Comparison of ENCODE assay signal across 8 mouse cellular contexts in genomic region chr6:67102541-67103134, GRCm38 (mm10).
A peak's percentile ranks its signal among the peaks of the same experiment; 100 is the strongest.
DNase-seq lines count a peak whose midpoint lies in the region; ATAC-seq and TF ChIP-seq lines count a peak whose summit lies in the region.

No protein-coding gene starts in this region.

- H3K27me3 ChIP-seq in hindbrain, embryonic 15.5 days = no peaks in the 10 kb centered on the region
- H3K27me3 ChIP-seq in hindbrain, embryonic 11.5 days (ENCODE audit: control insufficient read depth, insufficient read depth, low read length) = no peaks in the 10 kb centered on the region
- no peaks in the 10 kb centered on the region for H3K27me3 ChIP-seq in cerebellum, adult 2 months (ENCODE audit: control insufficient read depth, insufficient read depth, low read length)
- peaks cover 6% of the 10 kb centered on the region; the same call in 1 of the 2 replicates for H3K27me3 ChIP-seq in heart, embryonic 13.5 days (replicated peaks)
- H3K27me3 ChIP-seq in lung, embryonic 14.5 days (ENCODE audit: insufficient read depth, low read length) = no peaks in the 10 kb centered on the region

- H3K4me2 ChIP-seq in hindbrain, embryonic 15.5 days = no peak overlapping the region
- H3K4me2 ChIP-seq in hindbrain, embryonic 11.5 days (replicated peaks; ENCODE audit: low read depth, low read length) = no peak overlapping the region
- H3K4me2 ChIP-seq in heart, embryonic 13.5 days = peak overlapping the region; percentile 27
- peak overlapping the region; percentile 13 for H3K4me2 ChIP-seq in lung, embryonic 14.5 days

- peak; percentile 63; the same call in 1 of the 2 replicates for ATAC-seq in hindbrain, embryonic 15.5 days (ENCODE audit: low FRiP score, low read depth)
- no peak for ATAC-seq in hindbrain, embryonic 11.5 days (ENCODE audit: low FRiP score)
- no peak for ATAC-seq in heart, embryonic 13.5 days (ENCODE audit: extremely low read depth, insufficient number of reproducible peaks, low FRiP score, low TSS enrichment)
- ATAC-seq in lung, embryonic 14.5 days (ENCODE audit: insufficient read depth) = peak; percentile 81
- no peak for ATAC-seq in monocyte, adult 5-6 weeks (replicated peaks; ENCODE audit: insufficient number of reproducible peaks, low FRiP score, low TSS enrichment, poor library complexity, severe bottlenecking)

- H3K27ac ChIP-seq in hindbrain, embryonic 15.5 days (replicated peaks) = peak overlapping the region; percentile 42; the same call in 1 of the 2 replicates
- H3K27ac ChIP-seq in hindbrain, embryonic 11.5 days (ENCODE audit: low read depth, low read length) = no peak overlapping the region
- H3K27ac ChIP-seq in cerebellum, adult 2 months (ENCODE audit: insufficient read depth, low read length) = no peak overlapping the region
- peak overlapping the region; percentile 29; the same call in 1 of the 2 replicates for H3K27ac ChIP-seq in heart, embryonic 13.5 days (replicated peaks)
- no peak overlapping the region for H3K27ac ChIP-seq in lung, embryonic 14.5 days (ENCODE audit: low read depth)

- DNase-seq in hindbrain, embryonic 11.5 days (ENCODE audit: low spot score) = no peak
- DNase-seq in cerebellum, adult 2 months = peak; percentile 33 to 46
- peak; percentile 72 to 86 for DNase-seq in kidney, postnatal 25 days
- peak; percentile 73 for DNase-seq in lung, embryonic 14.5 days
- DNase-seq in right cerebral cortex, postnatal 4 days = peak; percentile 14

- no peak for TF ChIP-seq CTCF in cerebellum, adult 2 months (IDR thresholded peaks at IDR 0.05; ENCODE audit: borderline replicate concordance, insufficient read depth, low read depth, low read length)
- TF ChIP-seq CTCF in lung, embryonic 14.5 days (IDR thresholded peaks at IDR 0.05; ENCODE audit: low read depth) = no peak

- TF ChIP-seq POLR2A in cerebellum, adult 2 months (IDR thresholded peaks at IDR 0.05; ENCODE audit: borderline replicate concordance, insufficient read depth, low read length) = no peak

- H3K9ac ChIP-seq in hindbrain, embryonic 15.5 days = no peak overlapping the region
- H3K9ac ChIP-seq in hindbrain, embryonic 11.5 days (ENCODE audit: low read depth, low read length) = no peak overlapping the region
- no peak overlapping the region for H3K9ac ChIP-seq in heart, embryonic 13.5 days
- no peak overlapping the region for H3K9ac ChIP-seq in lung, embryonic 14.5 days

- no peaks in the 10 kb centered on the region for H3K9me3 ChIP-seq in hindbrain, embryonic 15.5 days
- H3K9me3 ChIP-seq in hindbrain, embryonic 11.5 days (ENCODE audit: control insufficient read depth, low read length) = no peaks in the 10 kb centered on the region
- no peaks in the 10 kb centered on the region for H3K9me3 ChIP-seq in heart, embryonic 13.5 days
- H3K9me3 ChIP-seq in lung, embryonic 14.5 days (ENCODE audit: low read depth, low read length) = no peaks in the 10 kb centered on the region

- WGBS in hindbrain, embryonic 15.5 days = 60% methylated on average over 11 of the region's 11 CpGs
- 53% methylated on average over 11 of the region's 11 CpGs for WGBS in hindbrain, embryonic 11.5 days
- 35% methylated on average over 11 of the region's 11 CpGs for WGBS in cerebellum, adult 2 months
- WGBS in heart, embryonic 13.5 days = 31% methylated on average over 11 of the region's 11 CpGs
- WGBS in lung, embryonic 14.5 days = 26% methylated on average over 11 of the region's 11 CpGs

- no peak overlapping the region for H3K4me3 ChIP-seq in hindbrain, embryonic 15.5 days
- no peak overlapping the region for H3K4me3 ChIP-seq in hindbrain, embryonic 11.5 days (ENCODE audit: low read depth, low read length)
- no peak overlapping the region for H3K4me3 ChIP-seq in cerebellum, adult 2 months (replicated peaks; ENCODE audit: insufficient read depth, low read depth, low read length)
- H3K4me3 ChIP-seq in heart, embryonic 13.5 days = no peak overlapping the region
- H3K4me3 ChIP-seq in lung, embryonic 14.5 days (ENCODE audit: low read depth, low read length) = no peak overlapping the region

- no peaks in the 10 kb centered on the region for H3K36me3 ChIP-seq in hindbrain, embryonic 15.5 days
- H3K36me3 ChIP-seq in hindbrain, embryonic 11.5 days (ENCODE audit: control insufficient read depth, insufficient read depth, low read length) = no peaks in the 10 kb centered on the region
- no peaks in the 10 kb centered on the region for H3K36me3 ChIP-seq in heart, embryonic 13.5 days
- no peaks in the 10 kb centered on the region for H3K36me3 ChIP-seq in lung, embryonic 14.5 days (ENCODE audit: insufficient read depth)

- 0 out of 2 replicates have a peak, but pooled peaks cover 3% of the 10 kb centered on the region for H3K4me1 ChIP-seq in hindbrain, embryonic 15.5 days (replicated peaks)
- H3K4me1 ChIP-seq in hindbrain, embryonic 11.5 days (replicated peaks; ENCODE audit: control insufficient read depth, insufficient read depth, low read length) = no peaks in the 10 kb centered on the region
- H3K4me1 ChIP-seq in cerebellum, adult 2 months (ENCODE audit: control insufficient read depth, insufficient read depth, low read length) = no peaks in the 10 kb centered on the region; the same call in 1 of the 2 replicates
- peaks cover 7% of the 10 kb centered on the region for H3K4me1 ChIP-seq in heart, embryonic 13.5 days
- no peaks in the 10 kb centered on the region for H3K4me1 ChIP-seq in lung, embryonic 14.5 days (ENCODE audit: insufficient read depth)

Comparison
In these comparisons a context has a peak if more than half of its experiments do, and no peak if none do; other contexts are left out.
1. ATAC-seq: peak in hindbrain, embryonic 15.5 days (single experiment) and lung, embryonic 14.5 days (single experiment); none in hindbrain, embryonic 11.5 days (single experiment), heart, embryonic 13.5 days (single experiment) and monocyte, adult 5-6 weeks (single experiment).
2. H3K27ac ChIP-seq: peak in hindbrain, embryonic 15.5 days (single experiment) and heart, embryonic 13.5 days (single experiment); none in hindbrain, embryonic 11.5 days (single experiment), cerebellum, adult 2 months (single experiment) and lung, embryonic 14.5 days (single experiment).
3. H3K4me2 ChIP-seq: peak in heart, embryonic 13.5 days (single experiment) and lung, embryonic 14.5 days (single experiment); none in hindbrain, embryonic 15.5 days (single experiment) and hindbrain, embryonic 11.5 days (single experiment).